Mouse (Mus musculus) mouse trophoblast stem cell (cell line): Measurements from ENCODE around the gene Gm14393.
"Not testable (repeated sequence)": the region's sequence is repeated elsewhere in the genome, so short reads cannot be mapped to it uniquely, and the experiment has no call there.

Experiments
- in situ Hi-C, 2 experiments: fragments of 300-500 bp; cut with MseI, MboI; formaldehyde crosslinking; loops; 2 replicates in 1 of 2; 3 replicates in 1 of 2; pipeline ENCODE4 v1.15.1; 2025

The Gm14393 gene

GRCm38 (mm10) chr2:175067681-175068261 is at the start of gene Gm14393:
TSS of gene Gm14393 (minus strand) at chr2:175067781.
- in situ Hi-C loops: not testable (repeated sequence)

- in situ Hi-C loops: not testable (repeated sequence)
Observed at GRCm38 (mm10) chr2:175044268-175044667, 23.3 kb downstream of the Gm14393 start.
